Mouse (Mus musculus) stomach, embryonic 16.5 days (tissue): Measurements from ENCODE around the gene Tpo. TPM values are rescaled to one million over a fixed set of nuclear protein-coding genes. Genes with fewer than 3 reads are reported as not detected.

Source experiments
- ATAC-seq: fragments of 200-750 bp; cut with Nextera tagmentation; 2 replicates; pipeline ENCODE4 v1.8.0; 2017; ENCODE audit warnings: moderate number of reproducible peaks, moderate TSS enrichment; ENCODE audit not compliant: insufficient read depth, low FRiP score
- H3K27ac ChIP-seq: fragments of 300-500 bp; sonication (generic); 2 replicates; pipeline ENCODE4 v1.5.1; 2014; ENCODE audit warnings: low read length
- H3K27me3 ChIP-seq: fragments of 300-500 bp; sonication (generic); 2 replicates; pipeline ENCODE4 v1.6.1; 2014; ENCODE audit warnings: low read length, control low read depth, mixed read lengths; ENCODE audit not compliant: control insufficient read depth, insufficient read depth
- H3K36me3 ChIP-seq: fragments of 300-500 bp; sonication (generic); 2 replicates; pipeline ENCODE4 v1.6.1; 2014; ENCODE audit warnings: low read length; ENCODE audit not compliant: control insufficient read depth, insufficient read depth
- H3K4me1 ChIP-seq: fragments of 300-500 bp; sonication (generic); 2 replicates; pipeline ENCODE4 v1.6.1; 2014; ENCODE audit warnings: low read length, control low read depth, mixed read lengths; ENCODE audit not compliant: control insufficient read depth, insufficient read depth
- H3K4me2 ChIP-seq: fragments of 300-500 bp; sonication (generic); 2 replicates; pipeline ENCODE4 v1.6.1; 2014; ENCODE audit warnings: low read depth, low read length, mixed read lengths
- H3K4me3 ChIP-seq: fragments of 300-500 bp; sonication (generic); replicated peaks from 2 replicates; pipeline ENCODE4 v1.5.1; 2014; ENCODE audit warnings: mild to moderate bottlenecking, low read length
- H3K9ac ChIP-seq: fragments of 300-500 bp; sonication (generic); 2 replicates; pipeline ENCODE4 v1.6.1; 2014; ENCODE audit warnings: low read length
- H3K9me3 ChIP-seq: fragments of 300-500 bp; sonication (generic); replicated peaks from 2 replicates; pipeline ENCODE4 v1.6.1; 2016; ENCODE audit warnings: low read length, control low read depth; ENCODE audit not compliant: control insufficient read depth
- WGBS: fragments of 180-500 bp; shearing (Covaris S2); extraction: QIAGEN DNeasy Blood & Tissue Kit; methylation state at CpG from one replicate; pipeline ENCODE4 v1.1.7; 2014; 5-methylcytosine and 5-hydroxymethylcytosine counted together
- polyA plus RNA-seq: library from polyadenylated mRNA; unstranded; fragments of >200 nt; fragmentation: Nextera tagmentation; extraction: Ambion mirVana; gene quantifications from 2 replicates; pipeline ENCODE4 v1.2.1, GENCODE M21; 2015

Tpo gene
- polyA plus RNA-seq, 1 experiment from 2014 or later: not detected

GRCm38 (mm10) chr12:30102891-30103565, 29.4 kb downstream of the Tpo start:
- no peak overlapping the region for H3K4me2 ChIP-seq
- WGBS: 41% methylated on average over 29 of the region's 29 CpGs
- no peak for ATAC-seq

GRCm38 (mm10) chr12:30092081-30092480, 40.3 kb downstream of the Tpo start:
- ATAC-seq: no peak
- Histone ChIP-seq H3K4me1 (no peaks in the 10 kb centered on the region), H3K9ac (no peak overlapping the region), H3K9me3 (no peaks in the 10 kb centered on the region), H3K27me3 (no peaks in the 10 kb centered on the region), H3K27ac (no peak overlapping the region), H3K4me2 (no peak overlapping the region), H3K4me3 (no peak overlapping the region), H3K36me3 (no peaks in the 10 kb centered on the region)
- 89% methylated on average over 5 of the region's 5 CpGs for WGBS

More at GRCm38 (mm10) chr12:30102891-30103565, 29.4 kb downstream of the Tpo start:
- Histone ChIP-seq H3K9me3 (no peaks in the 10 kb centered on the region), H3K9ac (no peak overlapping the region), H3K27me3 (no peaks in the 10 kb centered on the region; the same call in 1 of the 2 replicates), H3K36me3 (no peaks in the 10 kb centered on the region), H3K4me1 (no peaks in the 10 kb centered on the region), H3K27ac (no peak overlapping the region), H3K4me3 (no peak overlapping the region)

GRCm38 (mm10) chr12:30083971-30084370, 48.5 kb downstream of the Tpo start:
- ATAC-seq: no peak
- H3K9ac ChIP-seq: no peak overlapping the region
- 66% methylated on average over 3 of the region's 3 CpGs for WGBS
- H3K4me2 ChIP-seq: no peak overlapping the region
- no peaks in the 10 kb centered on the region for H3K36me3 ChIP-seq
- no peaks in the 10 kb centered on the region for H3K4me1 ChIP-seq
- H3K4me3 ChIP-seq: no peak overlapping the region
- H3K27me3 ChIP-seq: no peaks in the 10 kb centered on the region
- no peaks in the 10 kb centered on the region for H3K9me3 ChIP-seq
- H3K27ac ChIP-seq: no peak overlapping the region

- Histone ChIP-seq H3K9ac (no peak overlapping the region), H3K9me3 (no peaks in the 10 kb centered on the region), H3K4me3 (no peak overlapping the region), H3K4me1 (no peaks in the 10 kb centered on the region), H3K27me3 (no peaks in the 10 kb centered on the region), H3K4me2 (no peak overlapping the region), H3K27ac (no peak overlapping the region), H3K36me3 (no peaks in the 10 kb centered on the region)
- no peak for ATAC-seq
- 95% methylated on average over 11 of the region's 11 CpGs for WGBS
Measured at GRCm38 (mm10) chr12:30077056-30077455, 55.4 kb downstream of the Tpo start.

- H3K9me3 ChIP-seq: no peaks in the 10 kb centered on the region
- H3K9ac ChIP-seq: no peak overlapping the region
- H3K27ac ChIP-seq: no peak overlapping the region
- H3K4me3 ChIP-seq: no peak overlapping the region
- no peaks in the 10 kb centered on the region for H3K36me3 ChIP-seq
- H3K4me2 ChIP-seq: no peak overlapping the region
- H3K27me3 ChIP-seq: no peaks in the 10 kb centered on the region
- no peak for ATAC-seq
- 50% methylated on average over 2 of the region's 2 CpGs for WGBS
- no peaks in the 10 kb centered on the region for H3K4me1 ChIP-seq
Measured at GRCm38 (mm10) chr12:30076316-30076715, 56.1 kb downstream of the Tpo start.

- H3K9me3 ChIP-seq: no peaks in the 10 kb centered on the region
- H3K36me3 ChIP-seq: no peaks in the 10 kb centered on the region
- no peak overlapping the region for H3K27ac ChIP-seq
- 45% methylated on average over 2 of the region's 2 CpGs for WGBS
- H3K4me2 ChIP-seq: no peak overlapping the region
- H3K27me3 ChIP-seq: no peaks in the 10 kb centered on the region
- H3K9ac ChIP-seq: no peak overlapping the region
- no peaks in the 10 kb centered on the region for H3K4me1 ChIP-seq
- no peak for ATAC-seq
- no peak overlapping the region for H3K4me3 ChIP-seq
Measured at GRCm38 (mm10) chr12:30069321-30069720, 63.1 kb downstream of the Tpo start.

GRCm38 (mm10) chr12:30067806-30068205, 64.6 kb downstream of the Tpo start:
- no peak overlapping the region for H3K4me3 ChIP-seq
- H3K27me3 ChIP-seq: no peaks in the 10 kb centered on the region
- no peaks in the 10 kb centered on the region for H3K9me3 ChIP-seq
- WGBS: 81% methylated on average over 2 of the region's 2 CpGs
- ATAC-seq: no peak
- no peak overlapping the region for H3K9ac ChIP-seq
- no peak overlapping the region for H3K4me2 ChIP-seq
- H3K4me1 ChIP-seq: no peaks in the 10 kb centered on the region
- H3K27ac ChIP-seq: no peak overlapping the region
- H3K36me3 ChIP-seq: no peaks in the 10 kb centered on the region

GRCm38 (mm10) chr12:30062118-30062505, 70.3 kb downstream of the Tpo start:
- Histone ChIP-seq H3K9ac (no peak overlapping the region), H3K27me3 (no peaks in the 10 kb centered on the region), H3K9me3 (no peaks in the 10 kb centered on the region), H3K27ac (no peak overlapping the region), H3K4me1 (no peaks in the 10 kb centered on the region), H3K4me3 (no peak overlapping the region), H3K4me2 (no peak overlapping the region), H3K36me3 (no peaks in the 10 kb centered on the region)
- whole genome bisulfite sequencing: 26% methylated on average over 6 of the region's 6 CpGs
- no peak for ATAC-seq

GRCm38 (mm10) chr12:30061503-30062117, 70.8 kb downstream of the Tpo start:
- Histone ChIP-seq H3K27ac (no peak overlapping the region), H3K36me3 (no peaks in the 10 kb centered on the region), H3K9ac (no peak overlapping the region), H3K4me2 (no peak overlapping the region), H3K4me3 (no peak overlapping the region), H3K4me1 (no peaks in the 10 kb centered on the region), H3K9me3 (no peaks in the 10 kb centered on the region), H3K27me3 (no peaks in the 10 kb centered on the region)
- 40% methylated on average over 1 of the region's 1 CpGs for WGBS
- ATAC-seq: no peak
